Mouse (Mus musculus): ENCODE results near the gene Serpinb2. TPM values are rescaled to one million over a fixed set of nuclear protein-coding genes. Genes with fewer than 3 reads are reported as not detected.

Serpinb2 gene
- polyA plus RNA-seq (2012; rRNA removed), result 0.44 and 0.45 TPM in 2 replicates

DNA sequence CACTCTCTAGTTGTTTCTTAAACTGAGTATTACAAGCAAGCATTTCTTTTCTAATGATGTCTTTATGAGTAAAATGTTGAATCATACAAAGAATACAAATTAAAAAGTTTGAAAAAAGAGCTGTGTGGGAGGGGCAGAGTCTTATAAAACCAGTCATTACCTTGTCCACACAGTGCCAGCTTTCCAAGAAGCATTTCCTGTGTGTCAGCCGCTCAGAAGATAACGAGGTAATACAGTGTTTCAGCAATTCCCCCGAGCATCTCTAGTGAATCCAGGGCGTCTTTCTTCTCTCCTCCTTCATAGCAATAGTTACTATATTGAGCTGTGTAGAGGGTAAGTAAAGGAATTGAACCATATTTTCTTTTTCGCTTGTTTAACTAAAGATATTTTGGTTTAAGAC is at the start of gene Serpinb2:
Serpinb2 (plus strand) TSS at position 172 of the 400 bp plus-strand sequence.

Other genes with a start within 250 kb of the Serpinb2 start
- gene Serpinb3b, start 233.1 kb upstream of the Serpinb2 start, polyA plus RNA-seq (2012; rRNA removed), result not detected in 2 replicates
- not detected in 2 replicates for gene Serpinb3c, start 233.1 kb upstream of the Serpinb2 start, polyA plus RNA-seq (2012; rRNA removed)
- not detected in 2 replicates for gene Serpinb11, start 150.2 kb upstream of the Serpinb2 start, polyA plus RNA-seq (2012; rRNA removed)
- gene Serpinb7, start 111.8 kb upstream of the Serpinb2 start, polyA plus RNA-seq (2012; rRNA removed), result 0.02 TPM in 1 of 2 replicates, not detected in the other
- 0.26 and 0.51 TPM in 2 replicates for gene Serpinb8, start 78.6 kb downstream of the Serpinb2 start, polyA plus RNA-seq (2012; rRNA removed)